Mouse (Mus musculus): ENCODE data around the gene Tcf7l1. TPM values are rescaled to one million over a fixed set of nuclear protein-coding genes. Genes with fewer than 3 reads are reported as not detected.
A peak's percentile ranks its signal among the peaks of the same experiment; 100 is the strongest.

Tcf7l1 gene
- polyA plus RNA-seq, 1 experiment, result 7.9 TPM

DNA sequence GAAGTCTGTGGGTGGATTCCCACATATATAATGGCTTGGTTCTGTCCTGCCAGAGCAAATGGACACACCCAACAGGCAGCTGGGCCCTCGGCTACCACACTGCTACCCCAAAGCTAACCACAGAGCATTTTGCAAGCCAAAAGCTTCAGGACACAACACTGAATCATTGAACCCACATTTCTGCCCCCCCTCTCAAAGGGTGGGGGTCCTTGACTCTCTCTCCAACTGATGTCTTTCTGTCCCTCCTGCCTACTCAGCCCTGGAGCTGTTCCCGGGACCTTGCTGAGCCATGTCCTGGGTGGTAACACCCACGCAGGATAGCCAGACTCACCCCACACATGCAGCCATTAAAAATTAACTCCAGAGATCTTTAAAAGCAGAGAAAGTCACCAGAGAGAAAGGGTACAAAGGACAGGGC lies 45.4 kb downstream of the Tcf7l1 start:
- Histone ChIP-seq H3K27ac (replicated peaks; ENCODE audit: low read depth, low read length) (no peak overlapping the region), H3K4me1 (ENCODE audit: control insufficient read depth, insufficient read depth, insufficient read length, low read length) (peaks cover 43% of the 10 kb centered on the region), H3K4me3 (ENCODE audit: insufficient read depth, low read depth, low read length) (no peak overlapping the region)

GRCm38 (mm10) chr6:72742331-72742730 lies 46.7 kb downstream of the Tcf7l1 start:
- Histone ChIP-seq H3K4me3 (ENCODE audit: insufficient read depth, low read depth, low read length) (no peak overlapping the region), H3K4me1 (ENCODE audit: control insufficient read depth, insufficient read depth, insufficient read length, low read length) (peaks cover 34% of the 10 kb centered on the region), H3K27ac (replicated peaks; ENCODE audit: low read depth, low read length) (no peak overlapping the region)

DNA sequence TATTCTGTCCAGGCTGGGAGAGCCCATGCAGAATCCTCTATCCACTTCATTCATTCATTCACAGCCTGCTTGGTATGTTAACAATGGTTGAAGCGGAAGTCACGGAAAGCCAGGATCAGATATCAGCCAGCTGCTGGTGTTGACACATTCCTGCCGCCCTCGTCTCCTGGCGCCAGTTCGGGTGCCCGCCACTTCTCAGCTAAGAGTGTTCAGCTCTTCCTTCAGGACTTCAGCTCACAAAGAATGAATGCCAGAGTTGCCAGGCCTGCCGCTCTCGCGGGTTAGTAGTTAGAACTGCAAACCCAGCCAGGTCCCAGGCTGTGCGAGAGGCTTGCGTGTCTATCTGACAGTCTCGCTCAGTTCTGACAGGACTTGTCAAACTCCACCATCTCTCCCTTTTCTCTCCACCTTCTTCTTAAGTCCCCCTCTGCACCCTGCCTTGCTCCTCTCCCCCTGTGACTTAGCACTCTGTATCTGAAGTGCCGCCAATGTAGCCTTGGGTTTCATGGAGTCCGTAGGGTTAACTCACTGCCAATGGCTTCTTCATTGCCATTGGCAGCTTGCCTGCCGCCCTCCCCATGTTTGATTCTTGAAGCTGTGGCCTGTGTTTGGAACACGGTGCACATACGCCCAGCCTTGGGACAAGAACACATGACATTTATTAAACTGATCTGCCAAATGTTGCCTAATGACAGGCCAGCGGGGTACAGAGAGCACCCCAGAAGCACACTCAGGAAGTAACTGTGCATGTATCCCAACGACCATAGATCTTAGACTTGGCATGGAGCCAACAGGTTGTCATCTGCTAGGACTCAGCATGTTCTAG lies 48.2 kb downstream of the Tcf7l1 start:
- Histone ChIP-seq H3K27ac (replicated peaks; ENCODE audit: low read depth, low read length) (no peak overlapping the region; the same call in 1 of the 2 replicates), H3K4me3 (ENCODE audit: insufficient read depth, low read depth, low read length) (peak overlapping the region; percentile 16; the same call in 1 of the 2 replicates), H3K4me1 (ENCODE audit: control insufficient read depth, insufficient read depth, insufficient read length, low read length) (peaks cover 30% of the 10 kb centered on the region)

- H3K27ac ChIP-seq (replicated peaks; ENCODE audit: low read depth, low read length), result no peak overlapping the region
- peaks cover 19% of the 10 kb centered on the region for H3K4me1 ChIP-seq (ENCODE audit: control insufficient read depth, insufficient read depth, insufficient read length, low read length)
- no peak overlapping the region for H3K4me3 ChIP-seq (ENCODE audit: insufficient read depth, low read depth, low read length)
Measured at GRCm38 (mm10) chr6:72736872-72737271, 52.2 kb downstream of the Tcf7l1 start.

DNA sequence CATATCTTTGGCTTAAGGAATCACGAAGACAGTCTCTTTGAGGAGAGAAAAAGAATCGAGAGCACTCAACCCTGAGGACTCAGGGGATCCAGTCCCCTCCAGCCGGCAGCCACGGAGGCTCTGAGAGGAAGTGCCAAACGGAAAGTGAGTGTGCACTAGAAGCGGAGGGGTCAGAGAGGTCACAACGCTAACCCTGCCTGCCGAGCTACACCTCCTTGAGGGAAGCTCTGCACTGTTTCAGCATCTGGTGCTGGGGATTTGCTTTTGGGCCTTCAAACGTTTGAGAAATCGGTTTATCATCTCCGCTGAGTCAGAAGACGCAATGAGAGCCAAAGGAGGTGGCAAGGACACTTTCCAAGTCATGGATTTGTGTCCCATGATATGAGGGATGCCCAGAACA lies 53.8 kb downstream of the Tcf7l1 start:
- Histone ChIP-seq H3K27ac (replicated peaks; ENCODE audit: low read depth, low read length) (no peak overlapping the region), H3K4me1 (ENCODE audit: control insufficient read depth, insufficient read depth, insufficient read length, low read length) (peaks cover 8% of the 10 kb centered on the region), H3K4me3 (ENCODE audit: insufficient read depth, low read depth, low read length) (no peak overlapping the region)

DNA sequence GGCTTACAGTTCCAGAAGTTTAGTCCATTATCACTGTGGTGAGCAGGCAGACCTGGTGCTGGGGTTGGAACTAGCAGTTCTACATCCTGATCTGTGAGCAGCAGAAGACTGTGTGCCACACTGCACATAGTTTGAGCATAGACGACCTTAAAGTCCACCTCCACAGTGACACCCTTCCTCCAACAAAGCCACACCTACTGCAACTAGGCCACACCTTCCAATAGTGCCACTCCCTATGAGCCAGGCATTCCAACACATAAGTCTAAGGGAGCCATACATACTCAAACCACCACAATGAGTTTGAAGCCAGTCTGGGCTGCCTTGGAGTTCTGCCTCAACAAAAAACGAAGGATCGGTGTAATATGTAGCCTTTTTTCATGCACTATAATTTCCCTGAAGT lies 55.7 kb downstream of the Tcf7l1 start:
- Histone ChIP-seq H3K4me3 (ENCODE audit: insufficient read depth, low read depth, low read length) (no peak overlapping the region), H3K4me1 (ENCODE audit: control insufficient read depth, insufficient read depth, insufficient read length, low read length) (peaks cover 4% of the 10 kb centered on the region), H3K27ac (replicated peaks; ENCODE audit: low read depth, low read length) (no peak overlapping the region)

GRCm38 (mm10) chr6:72732109-72732508 lies 56.9 kb downstream of the Tcf7l1 start:
- Histone ChIP-seq H3K4me3 (ENCODE audit: insufficient read depth, low read depth, low read length) (no peak overlapping the region), H3K27ac (replicated peaks; ENCODE audit: low read depth, low read length) (no peak overlapping the region), H3K4me1 (ENCODE audit: control insufficient read depth, insufficient read depth, insufficient read length, low read length) (peaks cover 4% of the 10 kb centered on the region)

DNA sequence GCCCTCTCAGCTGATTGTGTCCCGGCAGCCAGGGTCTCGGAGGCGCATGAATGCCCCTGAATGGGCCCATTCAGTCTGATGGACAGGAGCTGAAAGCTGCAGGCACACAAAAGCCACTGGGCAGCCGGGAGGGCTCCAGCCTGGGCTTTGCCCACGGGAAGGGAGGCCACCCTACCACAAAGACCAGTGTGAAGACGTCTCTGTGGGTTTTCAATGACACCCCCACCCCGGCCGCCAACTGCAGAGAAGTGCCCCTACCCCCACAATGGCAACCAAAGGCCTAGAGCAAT lies 58.5 kb downstream of the Tcf7l1 start:
- H3K4me1 ChIP-seq (ENCODE audit: control insufficient read depth, insufficient read depth, insufficient read length, low read length), result peaks cover 3% of the 10 kb centered on the region; the same call in 1 of the 2 replicates
- no peak overlapping the region for H3K4me3 ChIP-seq (ENCODE audit: insufficient read depth, low read depth, low read length)
- H3K27ac ChIP-seq (replicated peaks; ENCODE audit: low read depth, low read length), result no peak overlapping the region

GRCm38 (mm10) chr6:72729831-72730559 lies 59.1 kb downstream of the Tcf7l1 start:
- Histone ChIP-seq H3K27ac (replicated peaks; ENCODE audit: low read depth, low read length) (no peak overlapping the region), H3K4me3 (ENCODE audit: insufficient read depth, low read depth, low read length) (no peak overlapping the region), H3K4me1 (ENCODE audit: control insufficient read depth, insufficient read depth, insufficient read length, low read length) (peaks cover 5% of the 10 kb centered on the region)

DNA sequence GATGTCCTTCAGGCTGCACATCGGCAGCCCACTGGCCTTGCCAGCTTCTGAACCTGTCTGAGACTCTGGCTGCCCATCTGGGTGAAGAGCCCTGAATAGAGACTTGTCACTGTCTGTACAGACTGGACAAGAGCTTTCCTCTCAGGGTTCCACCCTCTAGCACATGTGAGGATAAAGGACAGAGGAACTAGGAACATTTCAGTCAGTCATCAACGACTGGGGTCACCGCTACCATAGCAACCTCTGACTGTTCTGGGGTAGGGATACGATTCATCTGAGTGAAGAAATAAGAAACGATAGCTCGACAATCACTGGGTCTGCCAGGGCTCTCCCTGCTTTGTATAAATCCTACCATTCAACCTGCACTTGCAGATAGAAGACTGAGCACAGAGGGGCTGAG lies 61.2 kb downstream of the Tcf7l1 start:
- peaks cover 11% of the 10 kb centered on the region for H3K4me1 ChIP-seq (ENCODE audit: control insufficient read depth, insufficient read depth, insufficient read length, low read length)
- H3K27ac ChIP-seq (replicated peaks; ENCODE audit: low read depth, low read length), result no peak overlapping the region
- no peak overlapping the region for H3K4me3 ChIP-seq (ENCODE audit: insufficient read depth, low read depth, low read length)

DNA sequence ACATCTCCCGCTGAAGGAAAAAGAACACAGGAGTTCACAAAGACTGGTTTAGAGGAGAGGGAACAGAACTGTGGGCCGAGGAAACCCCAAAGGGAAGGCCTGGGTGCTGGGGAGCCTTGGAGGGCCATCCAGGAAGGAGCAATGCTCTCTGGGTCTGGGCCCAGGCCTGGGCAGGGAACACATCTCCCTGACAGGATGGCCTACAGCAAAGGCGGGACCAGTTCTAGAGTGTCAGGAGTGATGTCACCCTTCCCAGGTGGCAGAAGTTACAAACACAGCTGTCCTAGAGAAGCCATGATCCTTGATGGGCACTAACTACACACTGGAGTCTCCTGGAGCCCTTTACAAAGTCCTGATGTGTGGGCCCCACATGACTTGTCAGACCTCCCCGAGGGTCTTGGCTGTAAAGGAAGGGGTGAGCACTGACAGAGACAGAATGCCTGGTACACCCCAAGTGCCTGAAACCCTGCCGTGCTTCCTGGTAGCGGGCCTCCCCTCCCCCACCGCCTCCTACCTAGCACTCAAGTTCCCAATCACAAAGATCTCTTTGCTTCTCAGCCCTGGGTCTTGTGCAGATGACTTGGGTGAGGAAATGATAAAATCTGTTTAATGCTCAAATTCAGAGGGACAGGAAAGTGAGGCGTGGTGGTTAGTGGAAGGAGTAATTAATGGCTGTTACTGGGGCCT lies 64.4 kb downstream of the Tcf7l1 start:
- Histone ChIP-seq H3K27ac (replicated peaks; ENCODE audit: low read depth, low read length) (no peak overlapping the region), H3K4me1 (ENCODE audit: control insufficient read depth, insufficient read depth, insufficient read length, low read length) (peaks cover 11% of the 10 kb centered on the region), H3K4me3 (ENCODE audit: insufficient read depth, low read depth, low read length) (no peak overlapping the region)

DNA sequence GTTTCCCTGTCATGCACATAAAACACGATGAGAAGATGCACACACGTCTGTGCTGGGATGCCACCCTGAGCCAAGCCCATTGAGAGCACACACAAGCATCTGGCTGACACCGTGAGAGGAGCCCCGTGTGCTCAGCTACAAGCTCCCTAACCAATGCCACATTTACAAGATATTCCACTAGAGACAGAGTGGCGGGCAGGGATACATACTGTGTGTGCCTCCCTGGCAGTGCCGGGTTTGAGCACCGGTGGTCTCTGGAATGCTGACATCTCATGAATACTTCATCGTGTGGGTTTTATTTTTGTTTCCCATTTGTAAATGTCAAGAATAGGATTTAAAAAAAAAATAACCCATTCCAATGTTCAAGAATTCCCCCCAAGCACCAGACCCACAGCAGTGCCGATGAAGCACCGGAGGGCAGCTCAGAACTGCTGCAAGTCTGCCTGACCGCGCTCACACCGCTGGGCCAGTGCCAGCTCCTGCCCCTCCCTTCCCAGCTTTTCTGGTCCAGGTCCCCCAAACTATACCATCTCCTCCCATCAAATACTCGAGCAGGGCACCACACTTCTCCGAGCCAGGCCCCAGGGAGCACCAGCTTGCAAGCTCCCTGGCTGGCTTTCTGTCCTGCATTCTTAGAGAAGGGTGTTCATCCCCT lies 65.2 kb downstream of the Tcf7l1 start:
- Histone ChIP-seq H3K27ac (replicated peaks; ENCODE audit: low read depth, low read length) (no peak overlapping the region), H3K4me1 (ENCODE audit: control insufficient read depth, insufficient read depth, insufficient read length, low read length) (peaks cover 11% of the 10 kb centered on the region), H3K4me3 (ENCODE audit: insufficient read depth, low read depth, low read length) (no peak overlapping the region)

DNA sequence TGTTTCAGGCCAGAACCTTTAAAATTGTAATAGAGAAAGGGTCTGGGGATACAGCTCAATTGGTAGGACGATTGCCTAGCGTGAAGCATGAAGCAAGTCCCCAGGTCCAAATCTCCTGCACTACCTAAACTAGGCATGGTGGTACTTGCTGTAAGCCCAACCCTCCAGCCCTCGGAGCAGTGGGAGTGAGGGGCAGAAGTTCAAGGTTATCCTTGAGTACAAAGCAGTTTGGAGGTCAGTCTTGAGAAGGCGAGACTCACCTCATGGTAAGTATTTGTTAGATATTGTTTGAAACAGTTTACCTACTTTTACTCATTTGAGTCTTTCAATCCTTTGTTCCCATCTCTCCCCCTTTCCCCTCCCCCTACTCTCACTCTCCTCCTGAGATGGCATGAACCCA lies 65.9 kb downstream of the Tcf7l1 start:
- peaks cover 13% of the 10 kb centered on the region for H3K4me1 ChIP-seq (ENCODE audit: control insufficient read depth, insufficient read depth, insufficient read length, low read length)
- no peak overlapping the region for H3K27ac ChIP-seq (replicated peaks; ENCODE audit: low read depth, low read length)
- no peak overlapping the region for H3K4me3 ChIP-seq (ENCODE audit: insufficient read depth, low read depth, low read length)

DNA sequence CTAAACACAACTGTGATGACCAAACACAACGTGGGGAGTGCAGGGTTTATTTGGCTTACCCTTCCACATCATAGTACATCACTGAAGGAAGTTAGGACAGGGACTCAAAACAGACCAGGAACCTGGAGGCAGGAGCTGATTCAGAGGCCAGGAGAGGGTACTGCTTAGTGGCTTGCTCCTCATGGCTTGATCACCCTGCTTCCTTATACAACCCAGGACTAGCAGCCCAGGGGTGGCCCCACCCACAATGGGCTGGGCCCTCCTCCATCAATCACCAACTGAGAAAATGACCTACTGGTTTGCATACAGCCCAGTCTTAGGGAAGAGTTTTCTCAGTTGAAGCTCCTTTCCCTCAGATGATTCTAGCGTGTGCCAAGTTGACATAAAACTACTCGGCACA lies 68.2 kb downstream of the Tcf7l1 start:
- Histone ChIP-seq H3K4me3 (ENCODE audit: insufficient read depth, low read depth, low read length) (no peak overlapping the region), H3K27ac (replicated peaks; ENCODE audit: low read depth, low read length) (no peak overlapping the region)

GRCm38 (mm10) chr6:72714726-72715125 lies 74.3 kb downstream of the Tcf7l1 start:
- Histone ChIP-seq H3K27ac (replicated peaks; ENCODE audit: low read depth, low read length) (no peak overlapping the region), H3K4me1 (ENCODE audit: control insufficient read depth, insufficient read depth, insufficient read length, low read length) (peaks cover 12% of the 10 kb centered on the region), H3K4me3 (ENCODE audit: insufficient read depth, low read depth, low read length) (no peak overlapping the region)

More for the DNA sequence above, 68.2 kb downstream of the Tcf7l1 start:
- H3K4me1 ChIP-seq (ENCODE audit: control insufficient read depth, insufficient read depth, insufficient read length, low read length), result peaks cover 13% of the 10 kb centered on the region

Data from brown adipose tissue, adult 24 weeks (tissue).